Mouse (Mus musculus) spleen, adult 2 months (tissue): ENCODE results near the gene Yipf2. TPM values are rescaled to one million over a fixed set of nuclear protein-coding genes. Genes with fewer than 3 reads are reported as not detected.

Source experiments
- DNase-seq, 2 experiments: peaks; one replicate each; pipeline versions ENCODE4 v3.0.0 to v3.0.0-alpha.2; 2012 to 2021; ENCODE audit warnings: low spot score in 2 of 2, low read depth in 1 of 2
- H3K27ac ChIP-seq: fragments of 200-500 bp; 2 replicates; pipeline ENCODE4 v1.5.1; 2012; ENCODE audit warnings: low read length, inconsistent platforms; ENCODE audit not compliant: insufficient read depth
- H3K27me3 ChIP-seq: fragments of 200-500 bp; 2 replicates; pipeline ENCODE4 v1.6.1; 2012; ENCODE audit warnings: mild to moderate bottlenecking, moderate library complexity, low read length, inconsistent platforms; ENCODE audit not compliant: control insufficient read depth, insufficient read depth
- H3K36me3 ChIP-seq: fragments of 200-500 bp; 2 replicates; pipeline ENCODE4 v1.6.1; 2012; ENCODE audit warnings: mild to moderate bottlenecking, low read length, inconsistent platforms; ENCODE audit not compliant: control insufficient read depth, insufficient read depth
- H3K4me1 ChIP-seq: fragments of 200-500 bp; 2 replicates; pipeline ENCODE4 v1.6.1; 2011; ENCODE audit warnings: inconsistent platforms; ENCODE audit not compliant: control insufficient read depth, insufficient read depth, insufficient read length
- H3K4me3 ChIP-seq: fragments of 200-500 bp; 2 replicates; pipeline ENCODE4 v1.5.1; 2011; ENCODE audit warnings: mild to moderate bottlenecking, inconsistent platforms; ENCODE audit not compliant: insufficient read depth, insufficient read length; ENCODE audit errors: extremely low read depth
- CTCF ChIP-seq: fragments of 200-500 bp; IDR thresholded peaks from 2 replicates; pipeline ENCODE4 v1.5.1; 2011; ENCODE audit warnings: mild to moderate bottlenecking, inconsistent platforms; ENCODE audit not compliant: insufficient read depth, insufficient read length, insufficient replicate concordance; ENCODE audit errors: extremely low read depth
- POLR2A ChIP-seq: fragments of 200-500 bp; IDR thresholded peaks from 2 replicates; pipeline ENCODE4 v1.6.1; 2011; ENCODE audit warnings: low read depth, low read length, inconsistent platforms
- WGBS: fragments of 180-500 bp; shearing (Covaris S2); methylation state at CpG from one replicate; pipeline ENCODE4 v1.1.7; 2018; 5-methylcytosine and 5-hydroxymethylcytosine counted together
- polyA plus RNA-seq: library from polyadenylated mRNA; depleted of rRNA; stranded (reverse); fragments of >200 nt; gene quantifications from 2 replicates; pipeline ENCODE4 v1.2.3, GENCODE M21; 2012

The Yipf2 gene
- polyA plus RNA-seq, 1 experiment = 22.0 TPM

DNA sequence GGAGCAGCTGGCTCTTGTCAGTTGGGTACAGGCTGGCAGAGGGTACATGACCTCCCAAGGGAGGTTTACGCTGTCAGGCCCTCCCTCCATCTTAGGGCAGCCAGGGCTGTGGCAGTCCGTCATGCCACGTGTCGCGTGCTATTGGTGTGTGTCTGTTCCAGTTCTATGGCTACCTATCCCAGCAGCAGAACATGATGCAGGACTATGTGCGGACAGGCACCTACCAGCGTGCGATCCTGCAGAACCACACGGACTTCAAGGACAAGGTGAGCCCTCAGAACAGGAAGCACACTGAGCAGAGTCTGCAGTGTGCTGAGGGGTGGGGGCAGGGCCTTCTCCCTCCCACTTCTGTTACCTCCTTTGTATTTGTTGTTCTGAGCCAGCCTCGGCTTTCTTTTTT, 17.4 kb downstream of the Yipf2 start:
- Histone ChIP-seq H3K36me3 (peaks cover 15% of the 10 kb centered on the region), H3K27me3 (no peaks in the 10 kb centered on the region), H3K4me3 (no peak overlapping the region), H3K27ac (no peak overlapping the region), H3K4me1 (no peaks in the 10 kb centered on the region)
- 91% methylated on average over 10 of the region's 10 CpGs for WGBS
- no peak for DNase-seq
- TF ChIP-seq CTCF = no peak
- TF ChIP-seq POLR2A = no peak

GRCm38 (mm10) chr9:21574012-21574801, 18.4 kb downstream of the Yipf2 start:
- DNase-seq = no peak
- 92% methylated on average over 8 of the region's 8 CpGs for WGBS
- no peak overlapping the region for H3K4me3 ChIP-seq
- no peak overlapping the region for H3K27ac ChIP-seq
- H3K27me3 ChIP-seq = no peaks in the 10 kb centered on the region
- no peaks in the 10 kb centered on the region for H3K4me1 ChIP-seq
- TF ChIP-seq POLR2A = no peak
- no peak for TF ChIP-seq CTCF
- peaks cover 21% of the 10 kb centered on the region for H3K36me3 ChIP-seq

- WGBS = 92% methylated on average over 8 of the region's 8 CpGs
- no peak for DNase-seq
- H3K27ac ChIP-seq = no peak overlapping the region
These were observed 23.9 kb downstream of the Yipf2 start for GRCm38 (mm10) chr9:21568657-21569255.

GRCm38 (mm10) chr9:21567051-21567450, 25.6 kb downstream of the Yipf2 start:
- Histone ChIP-seq H3K4me1 (peaks cover 5% of the 10 kb centered on the region), H3K27ac (no peak overlapping the region), H3K27me3 (no peaks in the 10 kb centered on the region), H3K4me3 (no peak overlapping the region), H3K36me3 (peaks cover 10% of the 10 kb centered on the region)
- WGBS = 64% methylated on average over 2 of the region's 2 CpGs
- TF ChIP-seq CTCF = no peak
- TF ChIP-seq POLR2A = no peak
- no peak for DNase-seq

More at GRCm38 (mm10) chr9:21568657-21569255, 23.9 kb downstream of the Yipf2 start:
- Histone ChIP-seq H3K27me3 (no peaks in the 10 kb centered on the region), H3K4me3 (no peak overlapping the region), H3K4me1 (peaks cover 5% of the 10 kb centered on the region), H3K36me3 (peaks cover 11% of the 10 kb centered on the region)
- TF ChIP-seq CTCF (no peak), POLR2A (no peak)

DNA sequence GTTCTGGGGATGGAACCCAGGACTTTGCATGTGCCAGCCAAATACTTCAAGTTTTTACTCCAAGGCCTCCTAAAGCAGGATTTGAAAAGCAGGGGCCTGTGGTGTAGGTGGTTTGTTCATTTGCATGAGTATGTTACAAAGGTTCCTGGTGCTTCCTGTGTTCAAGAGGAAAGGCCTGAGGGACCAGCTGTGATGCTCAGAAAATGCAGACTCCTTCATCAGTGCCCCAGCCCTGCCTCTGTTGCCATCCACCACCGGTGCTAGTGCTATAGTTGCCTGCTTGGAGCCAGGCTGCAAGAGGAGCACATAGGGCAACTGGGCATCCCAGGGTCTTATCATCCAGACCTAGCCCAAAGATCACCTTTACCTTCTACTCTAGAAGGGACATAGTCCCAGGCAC, 26.1 kb downstream of the Yipf2 start:
- H3K36me3 ChIP-seq = peaks cover 8% of the 10 kb centered on the region
- H3K4me3 ChIP-seq = no peak overlapping the region
- DNase-seq = no peak
- TF ChIP-seq CTCF (no peak), POLR2A (no peak)
- no peaks in the 10 kb centered on the region for H3K27me3 ChIP-seq
- 88% methylated on average over 1 of the region's 1 CpGs for WGBS
- H3K27ac ChIP-seq = no peak overlapping the region
- H3K4me1 ChIP-seq = peaks cover 5% of the 10 kb centered on the region

DNA sequence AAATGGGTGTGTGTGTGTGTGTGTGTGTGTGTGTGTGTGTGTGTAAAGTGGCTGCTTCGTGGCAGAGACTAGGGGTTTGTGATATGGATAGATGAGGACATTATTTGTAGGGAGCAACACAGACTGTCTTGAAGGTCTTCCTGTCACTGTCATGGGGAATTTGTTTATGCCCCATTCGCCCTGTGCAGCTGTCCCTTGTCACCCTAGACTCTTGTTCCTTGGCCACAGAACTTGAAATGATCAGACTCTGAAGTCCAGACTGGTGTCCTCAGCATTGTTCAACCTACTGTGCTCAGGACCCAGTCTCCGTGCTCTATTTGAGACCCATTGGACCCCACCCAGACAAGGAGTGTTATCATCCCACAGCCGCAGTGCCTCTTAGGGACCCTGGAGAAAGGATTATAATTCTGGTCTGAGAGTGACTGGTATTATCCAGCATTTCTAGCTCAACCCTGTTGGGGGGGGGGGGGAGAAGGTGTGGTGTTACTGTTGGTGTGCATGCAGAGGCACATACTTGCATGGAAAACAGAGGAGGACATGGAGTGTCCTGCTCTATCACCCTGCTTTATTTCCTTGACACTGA, 27.5 kb downstream of the Yipf2 start:
- Histone ChIP-seq H3K27ac (no peak overlapping the region), H3K36me3 (peaks cover 5% of the 10 kb centered on the region; the same call in 1 of the 2 replicates), H3K27me3 (no peaks in the 10 kb centered on the region), H3K4me1 (peaks cover 5% of the 10 kb centered on the region), H3K4me3 (no peak overlapping the region)
- TF ChIP-seq CTCF (no peak), POLR2A (no peak)
- no peak for DNase-seq
- 81% methylated on average over 4 of the region's 4 CpGs for WGBS

- Histone ChIP-seq H3K4me1 (peaks cover 5% of the 10 kb centered on the region), H3K27ac (no peak overlapping the region), H3K36me3 (no peaks in the 10 kb centered on the region), H3K4me3 (no peak overlapping the region), H3K27me3 (no peaks in the 10 kb centered on the region)
- no peak for TF ChIP-seq POLR2A
- TF ChIP-seq CTCF = no peak
- DNase-seq = no peak
- WGBS = 97% methylated on average over 1 of the region's 1 CpGs
These were observed 28.2 kb downstream of the Yipf2 start for GRCm38 (mm10) chr9:21564420-21564819.
